Mouse (Mus musculus): ENCODE results near the gene Adipor2. TPM values are rescaled to one million over a fixed set of nuclear protein-coding genes. Genes with fewer than 3 reads are reported as not detected.

Adipor2 gene
- polyA plus RNA-seq, 1 experiment from 2014 or later: 45.5 TPM

DNA sequence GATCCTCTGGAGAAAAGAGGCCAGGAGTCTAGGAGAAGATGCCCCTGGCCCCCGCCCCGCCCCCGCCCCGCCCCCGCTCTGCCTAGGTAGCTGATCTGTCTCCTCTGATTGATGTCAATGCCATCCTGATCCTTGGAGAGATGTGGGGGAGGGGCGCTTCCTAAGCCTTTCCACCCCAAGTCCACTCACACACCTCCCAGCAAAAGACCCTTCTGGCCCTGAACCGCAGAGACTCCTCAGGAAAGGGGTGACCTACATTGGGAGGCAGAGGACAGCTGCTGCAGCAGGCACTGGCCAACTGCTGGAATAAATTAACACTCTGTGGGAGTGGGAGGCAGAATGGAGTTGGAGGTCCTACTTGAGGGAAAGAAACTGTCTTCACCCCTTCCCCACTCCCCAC lies 91.0 kb downstream of the Adipor2 start:
- H3K4me3 ChIP-seq (ENCODE audit: low read depth, low read length): no peak overlapping the region
- no peaks in the 10 kb centered on the region; the same call in 1 of the 2 replicates for H3K4me1 ChIP-seq (replicated peaks; ENCODE audit: control insufficient read depth, insufficient read depth, low read length)
- no peak for ATAC-seq (replicated peaks; ENCODE audit: low FRiP score, low TSS enrichment, low read depth)
- H3K4me2 ChIP-seq (ENCODE audit: low read length): no peak overlapping the region
- H3K36me3 ChIP-seq (ENCODE audit: control insufficient read depth, insufficient read depth, low read length): no peaks in the 10 kb centered on the region
- no peaks in the 10 kb centered on the region for H3K9me3 ChIP-seq (ENCODE audit: control insufficient read depth, low read length)
- DNase-seq (ENCODE audit: low spot score): no peak
- H3K9ac ChIP-seq (ENCODE audit: low read length): no peak overlapping the region
- WGBS: 23% methylated on average over 7 of the region's 7 CpGs
- H3K27me3 ChIP-seq (replicated peaks; ENCODE audit: control insufficient read depth, insufficient read depth, low read length): peaks cover 37% of the 10 kb centered on the region
- H3K27ac ChIP-seq (ENCODE audit: low read depth): no peak overlapping the region

- Histone ChIP-seq H3K27me3 (replicated peaks; ENCODE audit: control insufficient read depth, insufficient read depth, low read length) (peaks cover 31% of the 10 kb centered on the region), H3K4me1 (replicated peaks; ENCODE audit: control insufficient read depth, insufficient read depth, low read length) (no peaks in the 10 kb centered on the region; the same call in 1 of the 2 replicates), H3K27ac (ENCODE audit: low read depth) (no peak overlapping the region), H3K4me3 (ENCODE audit: low read depth, low read length) (no peak overlapping the region), H3K4me2 (ENCODE audit: low read length) (no peak overlapping the region), H3K9me3 (ENCODE audit: control insufficient read depth, low read length) (no peaks in the 10 kb centered on the region), H3K9ac (ENCODE audit: low read length) (no peak overlapping the region), H3K36me3 (ENCODE audit: control insufficient read depth, insufficient read depth, low read length) (no peaks in the 10 kb centered on the region)
- 71% methylated on average over 6 of the region's 6 CpGs for WGBS
- DNase-seq (ENCODE audit: low spot score) (no peak), ATAC-seq (replicated peaks; ENCODE audit: low FRiP score, low TSS enrichment, low read depth) (no peak)
Observed at GRCm38 (mm10) chr6:119325978-119326377, 91.5 kb downstream of the Adipor2 start.

GRCm38 (mm10) chr6:119324776-119325175 lies 92.7 kb downstream of the Adipor2 start:
- Histone ChIP-seq H3K27me3 (replicated peaks; ENCODE audit: control insufficient read depth, insufficient read depth, low read length) (peaks cover 19% of the 10 kb centered on the region), H3K4me3 (ENCODE audit: low read depth, low read length) (no peak overlapping the region), H3K27ac (ENCODE audit: low read depth) (no peak overlapping the region), H3K36me3 (ENCODE audit: control insufficient read depth, insufficient read depth, low read length) (no peaks in the 10 kb centered on the region), H3K4me1 (replicated peaks; ENCODE audit: control insufficient read depth, insufficient read depth, low read length) (no peaks in the 10 kb centered on the region), H3K4me2 (ENCODE audit: low read length) (no peak overlapping the region), H3K9ac (ENCODE audit: low read length) (no peak overlapping the region), H3K9me3 (ENCODE audit: control insufficient read depth, low read length) (no peaks in the 10 kb centered on the region)
- WGBS: 60% methylated on average over 10 of the region's 10 CpGs
- no peak for ATAC-seq (replicated peaks; ENCODE audit: low FRiP score, low TSS enrichment, low read depth)
- no peak for DNase-seq (ENCODE audit: low spot score)

- no peaks in the 10 kb centered on the region for H3K9me3 ChIP-seq (ENCODE audit: control insufficient read depth, low read length)
- no peak overlapping the region for H3K27ac ChIP-seq (ENCODE audit: low read depth)
- ATAC-seq (replicated peaks; ENCODE audit: low FRiP score, low TSS enrichment, low read depth): no peak
- H3K36me3 ChIP-seq (ENCODE audit: control insufficient read depth, insufficient read depth, low read length): no peaks in the 10 kb centered on the region
- H3K27me3 ChIP-seq (replicated peaks; ENCODE audit: control insufficient read depth, insufficient read depth, low read length): no peaks in the 10 kb centered on the region
- WGBS: 80% methylated on average over 7 of the region's 7 CpGs
- DNase-seq (ENCODE audit: low spot score): no peak
- H3K4me3 ChIP-seq (ENCODE audit: low read depth, low read length): no peak overlapping the region
- H3K9ac ChIP-seq (ENCODE audit: low read length): no peak overlapping the region
- no peaks in the 10 kb centered on the region for H3K4me1 ChIP-seq (replicated peaks; ENCODE audit: control insufficient read depth, insufficient read depth, low read length)
- H3K4me2 ChIP-seq (ENCODE audit: low read length): no peak overlapping the region
Observed at GRCm38 (mm10) chr6:119321752-119322151, 95.8 kb downstream of the Adipor2 start.

DNA sequence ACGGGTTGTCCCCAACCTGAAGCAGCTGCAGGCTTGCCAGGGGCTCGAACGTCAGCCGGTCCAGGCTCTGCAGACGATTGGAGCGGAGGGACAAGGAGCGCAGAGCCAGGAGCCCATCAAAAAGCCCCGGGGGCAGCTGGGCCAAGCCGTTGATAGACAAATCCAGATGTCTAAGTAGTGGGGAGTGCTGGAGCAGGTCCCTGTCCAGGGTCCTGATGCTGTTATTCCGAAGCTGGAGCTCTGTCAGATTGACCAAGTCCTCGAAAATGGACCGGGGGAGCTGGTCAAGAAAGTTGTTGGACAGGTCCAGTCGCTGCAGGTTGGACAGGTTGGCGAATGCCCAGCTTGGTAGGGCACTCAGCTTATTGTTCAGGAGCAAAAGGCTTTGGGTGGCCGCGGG lies 97.0 kb downstream of the Adipor2 start:
- Histone ChIP-seq H3K9me3 (ENCODE audit: control insufficient read depth, low read length) (no peaks in the 10 kb centered on the region), H3K36me3 (ENCODE audit: control insufficient read depth, insufficient read depth, low read length) (no peaks in the 10 kb centered on the region), H3K4me1 (replicated peaks; ENCODE audit: control insufficient read depth, insufficient read depth, low read length) (no peaks in the 10 kb centered on the region), H3K4me3 (ENCODE audit: low read depth, low read length) (no peak overlapping the region), H3K4me2 (ENCODE audit: low read length) (no peak overlapping the region), H3K27me3 (replicated peaks; ENCODE audit: control insufficient read depth, insufficient read depth, low read length) (no peaks in the 10 kb centered on the region), H3K27ac (ENCODE audit: low read depth) (no peak overlapping the region), H3K9ac (ENCODE audit: low read length) (no peak overlapping the region)
- peak; percentile 81 for DNase-seq (ENCODE audit: low spot score)
- WGBS: 31% methylated on average over 16 of the region's 16 CpGs
- no peak for ATAC-seq (replicated peaks; ENCODE audit: low FRiP score, low TSS enrichment, low read depth)

DNA sequence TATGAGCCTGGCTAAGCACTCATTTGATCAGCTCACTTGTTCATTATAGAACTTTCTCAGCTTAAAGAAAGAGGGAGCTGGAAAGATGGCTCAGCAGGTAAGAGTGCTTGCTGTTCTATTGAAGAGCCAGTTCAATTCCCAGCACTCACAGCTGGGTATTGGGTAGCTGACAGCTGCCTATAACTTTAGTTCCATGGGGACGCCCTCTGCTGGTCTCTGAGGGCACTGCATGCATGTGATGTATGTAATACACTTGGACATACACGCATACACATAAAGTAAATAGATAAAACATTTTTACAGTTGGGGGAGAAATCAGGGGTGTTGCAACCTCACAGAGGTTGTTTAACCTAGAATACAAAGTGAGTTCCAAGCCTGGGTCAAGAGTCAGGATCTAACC lies 98.1 kb downstream of the Adipor2 start:
- ATAC-seq (replicated peaks; ENCODE audit: low FRiP score, low TSS enrichment, low read depth): no peak

DNA sequence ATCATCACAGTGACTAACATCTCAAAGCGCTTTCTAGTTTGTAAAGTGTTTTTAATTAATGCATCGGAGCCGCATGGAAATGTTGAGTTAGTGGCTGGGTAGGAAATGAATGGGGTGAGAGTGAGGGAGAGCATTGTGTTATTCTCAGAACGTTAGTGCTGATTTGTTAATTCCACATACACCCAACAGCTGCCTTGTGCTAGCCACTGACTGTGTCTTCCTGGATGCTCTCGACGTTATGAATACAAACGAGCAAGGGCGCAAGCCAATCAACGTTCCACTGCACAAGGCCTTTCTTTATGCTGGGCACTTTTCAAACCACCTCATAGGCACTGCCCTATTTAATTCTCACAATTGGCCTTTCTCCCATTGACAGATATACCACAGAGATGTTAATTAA lies 98.8 kb downstream of the Adipor2 start:
- H3K27me3 ChIP-seq (replicated peaks; ENCODE audit: control insufficient read depth, insufficient read depth, low read length): no peaks in the 10 kb centered on the region
- H3K4me3 ChIP-seq (ENCODE audit: low read depth, low read length): no peak overlapping the region
- H3K36me3 ChIP-seq (ENCODE audit: control insufficient read depth, insufficient read depth, low read length): no peaks in the 10 kb centered on the region
- H3K4me1 ChIP-seq (replicated peaks; ENCODE audit: control insufficient read depth, insufficient read depth, low read length): no peaks in the 10 kb centered on the region
- no peaks in the 10 kb centered on the region for H3K9me3 ChIP-seq (ENCODE audit: control insufficient read depth, low read length)
- no peak overlapping the region for H3K9ac ChIP-seq (ENCODE audit: low read length)
- DNase-seq (ENCODE audit: low spot score): no peak
- WGBS: 88% methylated on average over 9 of the region's 9 CpGs
- no peak for ATAC-seq (replicated peaks; ENCODE audit: low FRiP score, low TSS enrichment, low read depth)
- H3K27ac ChIP-seq (ENCODE audit: low read depth): no peak overlapping the region
- no peak overlapping the region for H3K4me2 ChIP-seq (ENCODE audit: low read length)

More for the DNA sequence above, 98.1 kb downstream of the Adipor2 start:
- no peak for DNase-seq (ENCODE audit: low spot score)
- Histone ChIP-seq H3K4me2 (ENCODE audit: low read length) (no peak overlapping the region), H3K36me3 (ENCODE audit: control insufficient read depth, insufficient read depth, low read length) (no peaks in the 10 kb centered on the region), H3K9me3 (ENCODE audit: control insufficient read depth, low read length) (no peaks in the 10 kb centered on the region), H3K27me3 (replicated peaks; ENCODE audit: control insufficient read depth, insufficient read depth, low read length) (no peaks in the 10 kb centered on the region), H3K27ac (ENCODE audit: low read depth) (no peak overlapping the region), H3K4me1 (replicated peaks; ENCODE audit: control insufficient read depth, insufficient read depth, low read length) (no peaks in the 10 kb centered on the region), H3K4me3 (ENCODE audit: low read depth, low read length) (no peak overlapping the region), H3K9ac (ENCODE audit: low read length) (no peak overlapping the region)
- WGBS: 88% methylated on average over 2 of the region's 2 CpGs

- H3K36me3 ChIP-seq (ENCODE audit: control insufficient read depth, insufficient read depth, low read length): no peaks in the 10 kb centered on the region
- no peaks in the 10 kb centered on the region for H3K4me1 ChIP-seq (replicated peaks; ENCODE audit: control insufficient read depth, insufficient read depth, low read length)
- H3K9me3 ChIP-seq (ENCODE audit: control insufficient read depth, low read length): no peaks in the 10 kb centered on the region
- no peak overlapping the region for H3K9ac ChIP-seq (ENCODE audit: low read length)
- H3K4me3 ChIP-seq (ENCODE audit: low read depth, low read length): no peak overlapping the region
- no peaks in the 10 kb centered on the region for H3K27me3 ChIP-seq (replicated peaks; ENCODE audit: control insufficient read depth, insufficient read depth, low read length)
- no peak for ATAC-seq (replicated peaks; ENCODE audit: low FRiP score, low TSS enrichment, low read depth)
- no peak overlapping the region for H3K4me2 ChIP-seq (ENCODE audit: low read length)
- no peak for DNase-seq (ENCODE audit: low spot score)
- 49% methylated on average over 7 of the region's 7 CpGs for WGBS
- no peak overlapping the region for H3K27ac ChIP-seq (ENCODE audit: low read depth)
Observed at GRCm38 (mm10) chr6:119314751-119315476, 102.6 kb downstream of the Adipor2 start.

All from intestine, embryonic 14.5 days (tissue).